Mouse (Mus musculus): ENCODE data around the gene Tfeb. TPM values are rescaled to one million over a fixed set of nuclear protein-coding genes. Genes with fewer than 3 reads are reported as not detected.

Gene Tfeb
- total RNA-seq, 2 experiments from 2014 or later, result 11.8 to 17.4 TPM

DNA sequence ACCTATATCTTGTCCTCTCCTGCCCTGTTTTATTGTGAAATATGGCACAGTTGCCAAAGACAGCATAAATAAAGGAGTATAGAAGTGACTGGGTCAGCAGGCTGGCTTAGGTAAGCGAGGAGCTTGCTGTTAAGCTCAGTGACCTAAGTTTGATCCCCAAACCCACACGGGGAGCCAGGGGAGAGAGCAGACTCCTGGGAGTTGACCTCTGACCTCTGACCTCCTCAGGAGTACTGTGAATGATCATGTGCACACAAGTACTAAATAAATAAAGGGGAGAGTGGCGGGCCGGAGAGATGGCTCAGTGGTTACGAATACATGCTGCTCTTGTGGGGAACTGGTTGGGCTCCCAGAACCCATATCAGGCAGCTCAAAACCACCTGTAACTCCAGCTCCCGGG lies 13.3 kb downstream of the Tfeb start:
- no peak for DNase-seq (ENCODE audit: extremely low spot score in 1 of 2, low spot score in 1 of 2)

DNA sequence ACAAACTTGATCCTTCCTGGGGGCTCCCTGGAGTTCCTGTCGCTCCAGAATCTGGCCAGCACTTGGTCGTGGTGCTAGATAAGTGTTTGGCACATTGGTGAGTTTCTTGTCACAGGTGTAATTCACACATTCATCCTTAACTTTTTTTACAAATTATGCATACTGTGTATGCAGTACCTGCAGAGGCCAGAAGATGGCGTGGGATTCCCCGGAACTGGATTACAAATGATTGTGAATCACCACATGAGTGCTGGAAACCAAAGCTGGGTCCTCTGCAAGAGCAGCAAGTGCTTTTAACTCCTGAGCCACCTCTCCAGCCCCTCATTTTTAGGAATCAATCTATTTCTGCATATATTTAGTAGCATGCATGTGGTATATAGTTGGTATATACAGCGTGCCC lies 15.0 kb downstream of the Tfeb start:
- no peak for DNase-seq (ENCODE audit: extremely low spot score in 1 of 2, low spot score in 1 of 2)

DNA sequence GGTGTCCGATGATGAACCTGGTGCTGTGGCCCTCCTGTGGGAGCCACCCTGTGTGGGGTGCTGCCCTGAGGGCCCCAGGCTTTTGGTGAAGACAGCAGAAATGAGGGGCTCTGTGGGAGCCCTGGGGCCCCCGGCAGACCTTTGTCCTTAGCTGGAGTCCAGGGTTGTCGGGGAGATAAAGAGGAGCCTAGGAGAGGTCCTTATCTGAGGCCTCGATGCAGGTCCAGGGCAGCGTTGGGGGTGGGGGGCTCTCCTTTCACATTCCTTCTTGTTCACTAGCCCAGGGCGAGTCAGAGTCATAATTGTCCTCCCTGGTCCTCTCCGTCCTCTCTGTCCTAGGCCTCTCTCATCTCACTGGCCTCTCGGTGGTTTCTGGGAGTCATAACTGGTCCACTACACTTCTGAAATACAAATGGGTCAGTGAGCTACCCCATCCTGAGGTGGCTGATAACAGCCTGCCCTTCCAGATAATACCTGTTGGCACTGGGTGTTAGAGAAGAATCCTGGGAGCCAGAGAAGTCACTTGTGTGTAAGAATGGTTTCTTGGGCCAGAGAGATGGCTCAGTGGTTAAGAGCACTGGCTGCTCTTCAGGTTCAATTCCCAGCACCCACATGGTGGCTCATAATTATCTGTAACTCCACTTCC lies 16.4 kb downstream of the Tfeb start:
- DNase-seq (ENCODE audit: extremely low spot score in 1 of 2, low spot score in 1 of 2), result no peak

DNA sequence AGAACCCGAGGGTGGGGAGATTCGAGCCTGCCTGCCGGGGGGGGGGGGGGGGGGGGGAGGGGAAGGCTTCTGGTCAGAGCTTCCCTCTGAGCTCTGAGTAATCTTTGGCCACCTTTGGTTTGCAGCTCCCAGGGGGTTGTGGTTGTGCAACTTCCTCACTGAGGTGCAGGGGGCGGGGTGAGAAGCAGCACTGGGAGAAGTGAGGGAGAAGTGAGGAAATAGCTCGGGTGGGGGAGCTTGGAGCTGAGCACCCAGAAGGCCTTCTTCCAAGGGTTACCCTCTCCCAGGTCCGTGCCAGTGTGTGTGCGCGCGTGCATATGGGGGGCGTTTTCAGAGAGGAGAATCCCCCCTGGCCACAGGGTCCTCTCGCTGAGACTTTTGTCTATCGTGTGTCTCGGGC lies 17.4 kb downstream of the Tfeb start:
- DNase-seq (ENCODE audit: extremely low spot score in 1 of 2, low spot score in 1 of 2), result no peak

DNA sequence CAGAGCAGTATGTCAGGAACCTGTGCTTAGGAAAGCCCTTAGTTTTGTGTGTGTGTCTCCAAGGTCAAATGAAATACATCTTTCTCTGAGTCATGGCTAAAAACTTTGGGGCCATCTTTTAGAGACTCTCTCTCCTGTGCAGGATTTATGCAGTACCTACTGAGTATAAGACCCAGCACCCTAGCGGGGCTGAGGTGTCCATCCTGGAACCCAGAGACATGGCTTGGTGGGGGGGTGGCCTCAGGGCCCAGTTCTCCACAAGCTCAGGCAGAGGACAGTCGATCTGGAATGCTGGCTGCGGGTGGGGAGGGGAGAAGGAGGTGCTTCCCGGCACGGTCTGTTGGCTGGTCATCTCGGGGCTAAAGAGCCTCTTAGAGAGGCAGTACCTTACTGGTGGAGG lies 19.5 kb downstream of the Tfeb start:
- DNase-seq (ENCODE audit: extremely low spot score in 1 of 2, low spot score in 1 of 2), result no peak

DNA sequence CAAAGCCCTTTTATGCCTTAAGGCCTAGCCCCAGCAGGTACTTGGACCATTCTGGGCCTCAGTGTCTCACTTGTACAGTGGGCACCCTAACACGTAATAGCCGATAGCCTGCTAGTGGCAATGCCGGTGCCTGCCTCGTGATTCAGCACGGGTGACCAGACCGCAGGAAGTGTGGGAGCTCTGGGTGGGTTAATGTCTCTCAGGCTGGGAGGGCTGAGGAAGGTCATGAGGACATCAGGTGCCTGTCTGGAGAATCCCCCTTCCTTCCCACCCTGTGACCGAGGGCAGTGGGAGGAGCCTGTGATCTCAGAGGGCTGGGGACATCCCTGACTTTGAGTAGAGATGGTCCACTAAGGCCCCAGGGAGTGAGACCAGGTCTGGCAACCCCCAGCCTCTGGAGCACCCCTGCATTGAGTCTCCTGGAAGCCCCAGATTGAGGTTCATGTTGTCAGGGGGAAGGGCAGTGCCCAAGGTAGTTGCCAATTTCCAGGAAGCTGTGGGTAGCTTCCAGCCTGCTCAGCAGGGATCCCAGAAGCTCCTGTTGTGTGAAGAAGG lies 20.3 kb downstream of the Tfeb start:
- no peak for DNase-seq (ENCODE audit: extremely low spot score in 1 of 2, low spot score in 1 of 2)

DNA sequence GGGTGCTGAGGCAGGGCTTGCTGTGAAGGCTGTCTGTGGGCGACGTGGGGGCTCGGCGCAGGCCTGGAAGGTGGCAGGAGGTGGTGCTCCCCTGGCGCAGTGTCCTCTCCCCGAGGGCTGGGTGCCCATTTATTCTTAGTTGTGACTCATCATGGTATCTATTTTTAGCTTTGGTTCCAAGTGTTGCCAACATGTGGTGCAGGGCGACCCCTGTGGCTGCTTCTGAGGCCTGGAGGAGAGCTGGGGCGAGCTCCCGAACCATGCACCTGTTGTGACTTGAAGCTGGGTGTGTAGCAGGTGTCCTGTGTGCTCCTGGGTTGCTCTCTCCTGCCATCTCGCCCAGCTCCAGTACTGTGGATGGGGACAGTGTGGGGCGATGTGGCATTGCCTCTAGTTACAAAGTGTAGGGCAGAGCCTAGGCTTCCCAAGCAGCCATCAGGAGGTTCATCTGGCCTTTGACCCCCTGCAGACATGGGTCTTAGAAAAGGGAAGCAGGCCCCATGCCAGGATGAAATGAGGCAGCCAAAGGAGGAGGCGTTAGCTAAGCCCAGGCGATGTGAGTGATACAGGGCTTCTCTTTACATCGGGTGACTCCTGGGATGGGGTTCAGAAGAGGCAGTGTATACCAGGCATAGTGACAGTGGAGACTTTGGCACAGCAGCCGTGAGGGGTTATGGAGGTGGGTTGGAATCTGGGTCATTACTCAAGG lies 23.0 kb downstream of the Tfeb start:
- DNase-seq (ENCODE audit: extremely low spot score in 1 of 2, low spot score in 1 of 2), result no peak

DNA sequence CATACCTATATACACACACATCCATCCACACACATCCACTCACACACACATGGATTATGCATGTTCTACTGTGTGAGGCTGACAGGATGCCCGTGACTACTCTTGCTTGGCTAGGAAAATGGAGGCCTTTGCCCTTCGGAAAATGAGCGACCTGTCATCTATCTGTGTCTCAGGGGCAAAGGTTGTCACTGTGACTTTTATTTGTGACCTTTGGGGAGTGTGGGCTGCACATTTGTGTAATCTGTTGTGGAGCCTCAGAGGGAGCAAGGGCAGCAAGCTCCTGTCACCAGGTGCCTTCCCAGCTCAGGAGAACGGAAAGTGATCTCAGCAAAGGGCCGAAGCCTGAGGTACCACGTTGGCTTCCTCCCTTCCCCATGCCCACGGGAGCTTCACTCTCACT lies 25.2 kb downstream of the Tfeb start:
- no peak for DNase-seq (ENCODE audit: extremely low spot score in 1 of 2, low spot score in 1 of 2)

DNA sequence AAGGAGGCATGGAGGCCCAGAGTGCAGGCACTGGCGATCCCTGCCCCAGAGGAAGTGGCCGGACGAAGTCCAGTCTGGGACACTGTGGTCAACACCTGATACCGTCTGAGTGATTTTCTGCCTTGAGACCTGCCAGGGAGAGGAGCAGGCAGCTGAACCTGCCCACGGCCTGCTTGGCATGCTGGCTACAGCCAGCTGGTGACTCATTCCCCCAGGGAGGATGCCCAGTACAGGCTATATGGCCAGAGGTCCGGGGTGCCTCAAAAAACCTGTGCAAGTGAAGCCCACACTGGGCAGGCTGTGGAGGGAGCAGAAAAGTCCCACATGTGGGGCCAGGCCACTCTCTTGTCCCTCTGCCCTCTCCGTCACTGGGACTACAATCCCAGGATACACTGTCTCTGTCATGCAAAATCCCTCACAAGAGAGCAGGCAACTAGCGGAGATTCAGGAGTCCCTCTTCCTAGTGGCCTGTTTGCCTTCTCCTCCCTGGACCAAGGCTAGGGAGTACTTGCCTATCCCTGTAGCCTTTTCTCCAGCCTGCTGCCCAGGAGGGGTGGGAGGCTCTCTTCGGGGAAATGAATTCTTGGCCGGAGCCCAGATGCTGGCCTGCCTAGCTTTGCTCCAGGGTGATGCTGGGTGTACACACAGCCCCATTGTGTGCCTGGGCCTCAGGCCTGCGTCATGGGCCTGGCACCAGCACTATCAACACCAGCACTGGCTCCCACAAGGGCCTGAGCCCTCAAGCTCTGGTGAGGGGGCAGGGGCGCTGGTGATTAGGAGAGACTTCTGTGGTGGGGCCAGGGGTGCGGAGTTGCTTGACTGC lies 25.9 kb downstream of the Tfeb start:
- peak; percentile 45 to 64 for DNase-seq (ENCODE audit: extremely low spot score in 1 of 2, low spot score in 1 of 2)

DNA sequence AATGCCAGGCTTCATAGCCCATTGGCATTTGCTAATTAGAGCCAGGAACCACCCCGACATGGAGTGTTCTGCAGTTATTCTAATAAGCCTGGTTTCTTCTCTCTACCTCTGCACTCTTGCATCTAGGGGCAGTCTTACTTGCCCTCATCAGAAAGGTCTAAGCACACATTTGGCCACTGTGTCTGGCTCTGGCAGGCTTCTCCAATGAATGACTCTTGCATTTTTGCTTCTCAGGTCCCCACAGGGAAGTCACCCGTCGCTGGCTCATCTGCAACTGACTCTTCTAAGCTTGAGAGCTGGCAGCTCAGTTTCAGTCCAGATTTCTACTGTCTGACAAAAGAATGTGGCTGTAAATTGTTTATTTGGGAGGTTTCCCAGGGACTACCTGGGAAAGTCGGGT lies 29.2 kb downstream of the Tfeb start:
- DNase-seq (ENCODE audit: extremely low spot score in 1 of 2, low spot score in 1 of 2), result no peak

DNA sequence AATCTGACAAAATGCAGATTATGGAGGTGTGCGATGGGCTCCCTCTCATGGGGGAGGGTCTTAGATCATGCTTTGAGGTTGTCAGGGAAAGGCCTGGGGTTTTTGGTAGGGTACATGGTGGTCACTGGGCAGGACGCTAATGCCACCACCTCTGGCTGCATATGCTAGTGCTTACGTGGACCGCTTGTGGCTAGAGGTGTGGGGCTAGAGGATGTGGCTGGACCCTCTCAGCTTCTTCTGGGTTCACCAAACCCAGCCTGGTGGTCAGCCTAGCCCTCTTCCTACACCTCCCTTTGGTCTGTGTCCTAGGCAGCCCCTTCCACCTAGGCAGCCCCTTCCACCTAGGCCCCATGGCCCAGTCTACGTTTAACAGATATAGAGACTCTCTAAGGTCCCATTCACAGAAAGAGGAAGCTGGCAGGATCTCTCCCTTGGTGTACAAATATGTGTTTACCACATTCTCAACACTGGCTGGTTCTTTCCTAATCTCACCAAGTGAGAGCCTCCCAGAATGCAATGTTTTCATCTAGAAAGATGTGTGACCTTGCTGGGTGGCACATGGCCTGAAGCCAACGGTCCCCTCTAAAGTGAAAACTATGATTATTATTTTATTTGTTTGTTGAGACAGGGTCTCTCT lies 29.7 kb downstream of the Tfeb start:
- no peak for DNase-seq (ENCODE audit: extremely low spot score in 1 of 2, low spot score in 1 of 2)

DNA sequence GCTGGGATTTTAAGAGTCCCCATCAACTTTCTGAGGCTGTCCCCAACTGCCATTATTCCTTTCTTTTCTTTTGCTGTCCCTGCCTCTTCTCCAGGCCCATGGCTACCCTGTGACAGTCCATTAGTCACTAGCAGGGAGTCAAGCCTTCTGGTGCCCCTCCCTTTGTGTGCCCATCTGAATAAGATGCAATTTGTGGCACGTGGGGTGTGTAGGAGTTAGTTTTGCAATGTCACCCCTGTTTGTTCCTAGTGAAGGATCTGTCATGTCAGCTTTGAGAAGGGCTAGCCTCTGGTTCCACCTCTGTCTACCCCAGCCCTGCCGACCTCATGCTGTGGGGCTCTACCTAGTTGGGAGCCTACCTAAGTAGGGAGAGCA lies 30.2 kb downstream of the Tfeb start:
- no peak for DNase-seq (ENCODE audit: extremely low spot score in 1 of 2, low spot score in 1 of 2)

DNA sequence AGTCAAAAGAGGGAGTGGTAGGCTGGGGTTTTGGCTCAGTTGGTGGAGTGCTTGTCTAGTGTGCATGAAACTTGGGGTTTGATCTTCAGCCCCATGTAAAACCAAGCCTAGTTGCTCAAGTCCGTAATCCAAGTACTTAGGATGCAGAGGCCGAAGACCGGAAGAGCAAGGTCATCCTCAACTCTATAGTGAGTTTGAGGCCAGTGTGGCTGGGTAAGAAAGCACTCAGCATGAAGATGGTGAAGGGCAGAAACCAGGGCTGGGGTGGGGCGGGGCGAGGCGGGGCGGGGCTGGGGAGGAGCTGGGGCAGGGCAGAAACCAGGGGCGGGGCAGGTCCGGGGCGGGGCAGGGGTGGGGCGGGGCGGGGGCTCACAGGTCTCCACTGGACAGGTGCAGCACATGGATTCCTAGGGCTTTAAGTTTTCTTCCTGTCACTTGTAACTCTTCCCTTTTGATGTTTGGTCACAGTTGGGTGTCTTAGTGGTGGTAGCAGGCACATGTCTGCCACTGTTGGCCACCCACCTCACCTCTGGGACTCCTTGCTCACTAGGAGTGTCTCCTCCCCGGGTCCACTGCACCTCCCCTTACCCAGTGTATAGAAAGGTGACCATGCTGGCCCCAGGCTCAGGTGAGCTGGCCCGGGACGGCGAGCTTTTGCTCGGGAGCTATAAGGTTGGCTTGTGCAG lies 30.8 kb downstream of the Tfeb start:
- no peak for DNase-seq (ENCODE audit: extremely low spot score in 1 of 2, low spot score in 1 of 2)

DNA sequence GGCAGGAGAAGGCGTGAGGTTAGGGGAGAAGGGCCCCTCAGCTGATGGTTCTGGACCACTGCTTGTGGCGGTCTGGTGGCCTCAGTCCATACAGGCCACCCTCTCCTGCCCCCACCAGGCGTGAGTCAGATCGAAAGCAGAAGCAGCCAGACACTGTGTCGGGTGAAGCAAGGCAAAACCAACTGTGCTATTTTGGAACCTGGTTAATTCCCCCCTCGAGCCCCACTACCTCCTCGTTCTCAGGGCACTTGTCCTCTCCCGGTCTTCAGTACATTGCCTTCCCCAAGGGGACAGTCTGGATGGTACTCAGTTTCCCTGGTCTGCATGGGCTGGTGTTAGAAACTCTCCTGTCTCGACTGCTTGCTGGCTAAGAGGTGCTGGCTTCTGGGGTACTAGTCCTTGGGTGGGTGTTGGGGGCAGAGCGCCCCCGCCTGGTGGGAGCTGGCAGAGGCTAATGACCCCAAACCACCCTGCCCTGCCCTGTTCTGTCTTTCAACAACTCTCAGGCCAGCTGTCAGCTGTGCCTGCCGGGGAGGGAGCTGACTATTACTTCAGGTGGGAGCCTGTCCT lies 32.0 kb downstream of the Tfeb start:
- no peak for DNase-seq (ENCODE audit: extremely low spot score in 1 of 2, low spot score in 1 of 2)

DNA sequence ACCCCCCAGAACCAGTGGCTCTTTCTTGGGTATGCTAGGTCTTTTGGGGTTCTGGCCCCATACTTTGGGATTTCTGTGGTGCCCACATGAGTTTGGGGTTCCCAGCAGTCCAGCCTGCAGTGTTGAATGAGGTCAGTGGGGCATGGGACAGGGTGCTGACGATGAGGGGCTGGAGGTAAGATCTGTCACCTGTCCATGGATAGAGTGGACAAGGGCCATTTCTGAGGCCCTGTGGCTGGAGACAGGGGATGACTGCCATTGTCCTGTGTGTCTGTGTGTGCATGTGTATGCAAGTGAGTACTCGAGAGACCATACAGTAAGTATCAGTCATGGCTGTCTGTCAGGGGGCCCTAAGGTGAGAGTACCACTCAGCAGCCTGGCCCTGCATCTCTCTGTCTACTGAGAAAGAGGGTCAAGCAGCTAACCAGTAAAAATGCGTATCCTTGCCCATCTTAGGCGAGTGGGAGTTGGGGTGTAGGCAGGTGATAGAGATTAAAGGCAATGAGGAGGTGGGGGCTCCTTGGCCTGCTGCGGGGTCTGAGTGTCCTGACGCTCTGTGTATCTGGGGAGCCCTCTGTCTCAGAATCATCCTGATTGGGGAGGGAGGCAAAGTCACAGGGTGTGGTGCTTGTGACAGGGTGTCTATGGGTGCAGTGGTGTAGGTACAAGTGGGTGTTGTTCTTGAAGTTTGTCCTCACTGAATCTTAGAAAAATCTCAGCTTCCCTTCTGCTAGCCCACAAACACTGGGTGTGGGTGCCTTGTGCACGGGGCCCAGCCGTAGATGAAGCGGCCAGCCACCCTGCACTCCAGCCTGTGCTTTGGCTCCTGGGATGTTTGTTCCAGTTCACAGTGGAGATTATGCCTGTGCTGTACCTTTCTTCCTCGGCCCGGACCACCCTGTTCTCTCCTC lies 32.8 kb downstream of the Tfeb start:
- no peak for DNase-seq (ENCODE audit: extremely low spot score in 1 of 2, low spot score in 1 of 2)

DNA sequence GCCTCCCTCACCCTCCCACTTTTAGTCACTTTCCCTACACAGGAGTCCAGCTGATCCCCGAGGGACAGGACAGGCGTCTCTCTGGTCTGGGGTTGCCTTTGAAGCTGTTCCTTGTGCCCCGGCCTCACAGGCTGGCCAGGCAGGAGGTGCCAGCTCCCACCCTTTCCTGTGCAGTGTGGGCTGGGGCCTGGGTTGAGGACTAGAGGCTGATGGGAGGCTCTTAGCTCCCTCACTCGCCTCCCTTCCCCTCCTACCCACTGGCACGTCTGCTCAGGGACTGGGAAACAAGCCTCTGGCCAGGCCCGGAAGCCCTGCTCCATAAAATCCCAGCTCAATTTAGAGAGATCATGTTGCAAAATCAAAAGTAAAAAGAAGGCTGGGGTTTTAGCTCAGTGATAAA lies 36.8 kb downstream of the Tfeb start:
- no peak for DNase-seq (ENCODE audit: extremely low spot score in 1 of 2, low spot score in 1 of 2)

DNA sequence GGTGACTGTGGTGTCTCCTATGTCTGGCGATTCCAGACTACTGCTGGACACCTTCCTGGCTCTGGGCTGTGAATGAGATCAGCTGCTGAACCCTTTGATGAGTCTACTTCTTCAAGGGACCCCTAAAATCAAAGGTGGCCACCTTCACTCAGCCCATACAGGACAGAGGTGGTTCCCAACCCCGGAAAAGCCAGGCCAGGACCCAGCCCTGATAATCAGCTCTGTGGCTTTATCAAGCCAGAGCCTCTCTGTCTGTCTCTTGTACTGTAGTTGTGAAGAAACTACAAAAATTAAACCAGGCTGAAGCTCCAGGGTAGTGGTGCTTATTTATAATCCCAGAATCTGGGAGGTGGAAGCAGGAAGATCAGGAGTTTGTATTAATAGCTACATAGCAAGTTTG lies 40.3 kb downstream of the Tfeb start:
- no peak for DNase-seq (ENCODE audit: extremely low spot score in 1 of 2, low spot score in 1 of 2)

DNA sequence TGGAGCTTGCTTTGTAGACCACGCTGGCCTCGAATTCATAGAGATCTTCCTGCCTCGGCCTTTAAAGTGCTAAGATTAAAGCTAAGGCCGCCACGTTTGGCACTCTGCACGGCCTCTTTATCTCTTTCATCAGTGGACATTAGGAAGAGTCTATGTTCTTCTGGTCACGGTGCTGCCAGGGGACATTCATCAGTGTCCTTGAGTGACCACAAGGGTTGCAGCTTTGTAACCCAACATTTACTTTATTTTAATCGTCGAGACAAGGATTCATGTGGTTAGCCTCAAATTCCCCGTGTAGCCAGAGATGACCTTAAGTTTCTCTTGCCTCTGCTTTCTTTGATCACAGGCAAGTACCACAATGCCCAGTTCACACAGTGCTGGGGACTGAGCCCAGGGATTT lies 43.6 kb downstream of the Tfeb start:
- DNase-seq (ENCODE audit: extremely low spot score in 1 of 2, low spot score in 1 of 2), result no peak

DNA sequence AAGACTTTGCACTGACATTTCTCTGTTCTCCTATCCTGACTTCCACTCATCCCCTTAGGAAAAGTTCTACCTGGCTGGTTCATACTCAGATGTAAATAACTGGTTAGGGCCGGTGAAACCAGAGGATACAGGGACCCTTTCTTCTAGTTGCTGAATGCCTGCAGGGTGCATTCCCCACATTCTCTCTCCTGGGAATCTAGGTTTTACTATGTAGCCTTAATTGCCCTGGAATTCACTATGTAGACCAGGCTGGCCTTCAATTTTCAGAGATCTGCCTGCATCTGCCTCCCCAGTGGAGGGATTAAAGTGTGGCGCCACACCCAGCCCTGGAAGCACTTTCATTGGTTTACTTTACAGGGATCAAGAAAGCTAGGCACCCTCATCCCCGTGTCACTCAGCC lies 45.7 kb downstream of the Tfeb start:
- DNase-seq (ENCODE audit: extremely low spot score in 1 of 2, low spot score in 1 of 2), result no peak
